Mouse (Mus musculus): ENCODE measurements at regions not wholly inside any gene's neighbourhood (a gene's known extent, or its start where the extent isn't known, plus 50 kb on each side); places are given as distances from the start of the nearest gene placed in this dataset.
A peak's percentile ranks its signal among the peaks of the same experiment; 100 is the strongest.

DNA sequence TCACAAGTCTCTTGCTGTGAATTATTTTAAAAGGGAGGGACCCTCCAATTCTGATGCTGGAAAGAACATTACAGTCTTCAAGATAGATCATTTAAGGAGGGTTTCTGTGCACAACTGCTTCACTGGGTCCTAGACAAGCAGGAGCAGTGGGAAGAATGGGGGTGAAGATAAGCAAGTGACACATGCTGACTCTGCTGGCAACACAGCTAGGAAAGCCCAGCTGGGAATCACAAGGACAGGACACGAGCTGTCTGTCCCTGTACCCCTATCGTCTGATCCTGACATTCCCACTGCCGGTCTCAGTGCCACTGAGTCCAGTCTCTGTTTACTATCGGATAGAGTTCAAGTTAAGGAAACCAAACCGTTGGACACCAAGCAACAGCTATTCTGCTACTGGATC, 216.3 kb downstream of the Gm12728 start:
- 0 out of 2 replicates have a peak, but pooled peaks cover 5% of the 10 kb centered on the region for H3K27me3 ChIP-seq (replicated peaks)
- no peak overlapping the region for H3K4me3 ChIP-seq
- 45% methylated on average over 5 of the region's 5 CpGs for WGBS
- no peak for ATAC-seq (ENCODE audit: extremely low read depth, insufficient number of reproducible peaks, low FRiP score, low TSS enrichment)
- no peak overlapping the region for H3K27ac ChIP-seq (replicated peaks)
- no peak overlapping the region for H3K4me2 ChIP-seq
- H3K9ac ChIP-seq: no peak overlapping the region
- H3K4me1 ChIP-seq: no peaks in the 10 kb centered on the region
- 0 out of 2 replicates have a peak, but pooled peaks cover 5% of the 10 kb centered on the region for H3K9me3 ChIP-seq
- no peaks in the 10 kb centered on the region for H3K36me3 ChIP-seq

GRCm38 (mm10) chr4:106007334-106008190, 217.9 kb downstream of the Gm12728 start:
- ATAC-seq (ENCODE audit: extremely low read depth, insufficient number of reproducible peaks, low FRiP score, low TSS enrichment): no peak
- H3K4me3 ChIP-seq: no peak overlapping the region
- H3K27me3 ChIP-seq (replicated peaks): 0 out of 2 replicates have a peak, but pooled peaks cover 5% of the 10 kb centered on the region
- no peak overlapping the region for H3K27ac ChIP-seq (replicated peaks)
- 0 out of 2 replicates have a peak, but pooled peaks cover 5% of the 10 kb centered on the region for H3K9me3 ChIP-seq
- no peaks in the 10 kb centered on the region for H3K36me3 ChIP-seq
- no peaks in the 10 kb centered on the region for H3K4me1 ChIP-seq
- no peak overlapping the region for H3K9ac ChIP-seq
- WGBS: 64% methylated on average over 8 of the region's 8 CpGs
- no peak overlapping the region for H3K4me2 ChIP-seq

GRCm38 (mm10) chr4:106017065-106017646, 227.5 kb downstream of the Gm12728 start:
- no peak for ATAC-seq (ENCODE audit: extremely low read depth, insufficient number of reproducible peaks, low FRiP score, low TSS enrichment)
- H3K36me3 ChIP-seq: no peaks in the 10 kb centered on the region
- H3K27me3 ChIP-seq (replicated peaks): no peaks in the 10 kb centered on the region
- no peaks in the 10 kb centered on the region for H3K9me3 ChIP-seq
- no peak overlapping the region for H3K4me2 ChIP-seq
- H3K4me1 ChIP-seq: peaks cover 19% of the 10 kb centered on the region
- no peak overlapping the region for H3K9ac ChIP-seq
- H3K4me3 ChIP-seq: no peak overlapping the region
- no peak overlapping the region for H3K27ac ChIP-seq (replicated peaks)
- WGBS: 71% methylated on average over 6 of the region's 6 CpGs

DNA sequence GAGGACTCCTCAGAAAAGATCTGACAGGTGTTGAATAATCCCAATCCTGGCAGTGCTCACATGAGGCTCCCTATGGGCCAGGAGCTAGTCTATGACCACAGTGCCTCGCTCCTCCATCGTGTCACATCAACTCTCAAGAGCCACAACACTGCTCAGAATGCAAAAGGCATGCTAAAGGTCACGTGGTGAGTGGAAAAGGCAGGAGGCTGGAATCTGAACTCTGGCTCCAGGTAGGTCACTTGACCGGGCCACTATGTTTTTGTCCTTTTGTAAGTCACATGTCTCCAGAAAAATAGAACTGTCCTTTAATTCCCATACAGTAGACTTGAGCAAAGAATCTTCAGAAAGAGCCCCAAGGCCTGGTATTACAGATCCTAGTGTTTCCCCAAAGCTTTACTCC, 229.3 kb downstream of the Gm12728 start:
- Histone ChIP-seq H3K4me2 (no peak overlapping the region), H3K4me1 (peaks cover 19% of the 10 kb centered on the region), H3K27me3 (replicated peaks) (no peaks in the 10 kb centered on the region), H3K9ac (no peak overlapping the region), H3K36me3 (no peaks in the 10 kb centered on the region), H3K27ac (replicated peaks) (no peak overlapping the region), H3K4me3 (no peak overlapping the region), H3K9me3 (no peaks in the 10 kb centered on the region)
- ATAC-seq (ENCODE audit: extremely low read depth, insufficient number of reproducible peaks, low FRiP score, low TSS enrichment): no peak
- WGBS: 50% methylated on average over 4 of the region's 4 CpGs

GRCm38 (mm10) chr4:106020338-106020737, 230.7 kb downstream of the Gm12728 start:
- H3K4me1 ChIP-seq: peaks cover 19% of the 10 kb centered on the region

DNA sequence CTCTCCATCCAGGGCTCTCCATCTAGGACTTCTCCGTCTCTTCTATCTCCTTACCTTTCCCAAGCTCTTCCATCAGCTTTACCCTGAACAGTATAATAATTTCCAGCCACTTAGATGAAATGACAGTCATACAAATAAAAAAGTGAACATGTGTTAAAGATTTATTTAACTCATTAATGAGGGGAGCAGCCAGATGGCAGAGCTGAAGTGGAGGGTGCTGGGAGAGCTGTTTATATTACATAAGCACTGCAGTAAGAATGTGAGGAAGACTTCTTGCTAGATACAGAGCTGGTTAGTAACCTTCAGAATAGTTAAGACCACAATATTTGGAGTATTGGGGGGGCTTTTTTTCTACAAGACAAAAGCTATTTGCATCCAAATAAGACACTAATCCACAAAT, 234.9 kb downstream of the Gm12728 start:
- Histone ChIP-seq H3K27me3 (replicated peaks) (no peaks in the 10 kb centered on the region), H3K4me1 (peaks cover 12% of the 10 kb centered on the region), H3K9me3 (no peaks in the 10 kb centered on the region), H3K9ac (no peak overlapping the region), H3K4me3 (no peak overlapping the region), H3K27ac (replicated peaks) (no peak overlapping the region), H3K36me3 (no peaks in the 10 kb centered on the region), H3K4me2 (no peak overlapping the region)
- WGBS: 92% methylated on average over 1 of the region's 1 CpGs
- no peak for ATAC-seq (ENCODE audit: extremely low read depth, insufficient number of reproducible peaks, low FRiP score, low TSS enrichment)

More at GRCm38 (mm10) chr4:106020338-106020737, 230.7 kb downstream of the Gm12728 start:
- no peaks in the 10 kb centered on the region for H3K9me3 ChIP-seq
- no peaks in the 10 kb centered on the region for H3K27me3 ChIP-seq (replicated peaks)
- H3K27ac ChIP-seq (replicated peaks): no peak overlapping the region
- H3K9ac ChIP-seq: no peak overlapping the region
- H3K4me2 ChIP-seq: no peak overlapping the region
- H3K4me3 ChIP-seq: no peak overlapping the region
- 29% methylated on average over 4 of the region's 4 CpGs for WGBS
- no peaks in the 10 kb centered on the region for H3K36me3 ChIP-seq
- ATAC-seq (ENCODE audit: extremely low read depth, insufficient number of reproducible peaks, low FRiP score, low TSS enrichment): no peak; the same call in 1 of the 2 replicates

- Histone ChIP-seq H3K27ac (replicated peaks) (no peak overlapping the region), H3K4me2 (no peak overlapping the region), H3K4me1 (no peaks in the 10 kb centered on the region), H3K36me3 (no peaks in the 10 kb centered on the region), H3K27me3 (replicated peaks) (no peaks in the 10 kb centered on the region), H3K9me3 (no peaks in the 10 kb centered on the region), H3K4me3 (no peak overlapping the region), H3K9ac (no peak overlapping the region)
- no peak for ATAC-seq (ENCODE audit: extremely low read depth, insufficient number of reproducible peaks, low FRiP score, low TSS enrichment)
- 71% methylated on average over 15 of the region's 15 CpGs for WGBS
Measured at GRCm38 (mm10) chr4:106025966-106026637, 236.4 kb downstream of the Gm12728 start.

GRCm38 (mm10) chr4:106040376-106040775, 250.7 kb downstream of the Gm12728 start:
- H3K9me3 ChIP-seq: no peaks in the 10 kb centered on the region
- no peaks in the 10 kb centered on the region for H3K27me3 ChIP-seq (replicated peaks)
- H3K4me1 ChIP-seq: peaks cover 11% of the 10 kb centered on the region
- H3K4me2 ChIP-seq: no peak overlapping the region
- H3K9ac ChIP-seq: no peak overlapping the region
- no peaks in the 10 kb centered on the region for H3K36me3 ChIP-seq
- no peak for ATAC-seq (ENCODE audit: extremely low read depth, insufficient number of reproducible peaks, low FRiP score, low TSS enrichment)
- WGBS: 64% methylated on average over 7 of the region's 7 CpGs
- no peak overlapping the region for H3K27ac ChIP-seq (replicated peaks)
- no peak overlapping the region for H3K4me3 ChIP-seq

- WGBS: 55% methylated on average over 3 of the region's 3 CpGs
- H3K4me2 ChIP-seq: no peak overlapping the region
Measured at GRCm38 (mm10) chr4:106042456-106042855, 252.8 kb downstream of the Gm12728 start.

DNA sequence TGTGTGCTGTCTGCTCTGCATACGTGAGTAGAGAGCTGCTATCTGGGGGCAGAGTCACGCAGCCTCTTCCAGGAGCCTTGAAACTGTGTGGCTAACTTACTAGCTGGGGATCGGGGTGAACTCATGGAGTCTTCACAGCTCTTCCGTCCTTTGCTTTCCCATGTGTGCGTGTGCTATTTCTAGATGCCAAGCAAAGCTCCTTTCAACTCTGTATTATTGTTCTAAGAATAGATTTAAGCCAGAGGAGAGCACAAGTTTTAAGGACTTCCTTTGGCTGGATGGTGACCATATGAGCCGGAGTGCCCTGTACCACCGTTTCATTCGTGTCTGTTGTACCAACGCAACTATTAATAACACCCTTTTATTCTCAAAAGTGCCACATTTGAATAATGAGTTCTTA, 254.0 kb downstream of the Gm12728 start:
- no peaks in the 10 kb centered on the region for H3K36me3 ChIP-seq
- peak overlapping the region; percentile 12; the same call in 1 of the 2 replicates for H3K4me2 ChIP-seq
- H3K27me3 ChIP-seq (replicated peaks): no peaks in the 10 kb centered on the region
- peaks cover 21% of the 10 kb centered on the region for H3K4me1 ChIP-seq
- H3K27ac ChIP-seq (replicated peaks): 0 out of 2 replicates have a peak overlapping the region, but pooled peaks have one; percentile 34
- H3K9me3 ChIP-seq: no peaks in the 10 kb centered on the region
- ATAC-seq (ENCODE audit: extremely low read depth, insufficient number of reproducible peaks, low FRiP score, low TSS enrichment): no peak
- WGBS: 47% methylated on average over 9 of the region's 9 CpGs
- no peak overlapping the region for H3K4me3 ChIP-seq
- H3K9ac ChIP-seq: no peak overlapping the region

More at GRCm38 (mm10) chr4:106042456-106042855, 252.8 kb downstream of the Gm12728 start:
- Histone ChIP-seq H3K36me3 (no peaks in the 10 kb centered on the region), H3K9me3 (no peaks in the 10 kb centered on the region), H3K4me3 (no peak overlapping the region), H3K27me3 (replicated peaks) (no peaks in the 10 kb centered on the region), H3K4me1 (peaks cover 11% of the 10 kb centered on the region), H3K27ac (replicated peaks) (no peak overlapping the region), H3K9ac (no peak overlapping the region)
- ATAC-seq (ENCODE audit: extremely low read depth, insufficient number of reproducible peaks, low FRiP score, low TSS enrichment): no peak

GRCm38 (mm10) chr4:106048053-106048452, 258.4 kb downstream of the Gm12728 start:
- no peaks in the 10 kb centered on the region for H3K9me3 ChIP-seq
- WGBS: 33% methylated on average over 8 of the region's 8 CpGs
- H3K9ac ChIP-seq: no peak overlapping the region
- H3K36me3 ChIP-seq: no peaks in the 10 kb centered on the region
- no peak overlapping the region for H3K4me3 ChIP-seq
- no peak overlapping the region for H3K4me2 ChIP-seq
- no peak overlapping the region for H3K27ac ChIP-seq (replicated peaks)
- H3K4me1 ChIP-seq: peaks cover 20% of the 10 kb centered on the region
- ATAC-seq (ENCODE audit: extremely low read depth, insufficient number of reproducible peaks, low FRiP score, low TSS enrichment): no peak
- no peaks in the 10 kb centered on the region for H3K27me3 ChIP-seq (replicated peaks)
